Mouse (Mus musculus) frontal cortex, adult (tissue): ENCODE results near the gene Prickle2.
A peak's percentile ranks its signal among the peaks of the same experiment; 100 is the strongest.

Experiments
- ATAC-seq: cut with Nextera tagmentation; 2 replicates; pipeline ENCODE4 v1.9.2; 2017; ENCODE audit warnings: mild to moderate bottlenecking, moderate library complexity, mixed read lengths; ENCODE audit not compliant: low TSS enrichment

Prickle2 gene

GRCm38 (mm10) chr6:92451421-92451820 is 254.5 kb downstream of the Prickle2 start:
- ATAC-seq = no peak

- peak; percentile 39; the same call in 1 of the 2 replicates for ATAC-seq
Measured at GRCm38 (mm10) chr6:92449956-92450355, 256.0 kb downstream of the Prickle2 start.

- no peak; the same call in 1 of the 2 replicates for ATAC-seq
Measured at GRCm38 (mm10) chr6:92446662-92447061, 259.3 kb downstream of the Prickle2 start.

GRCm38 (mm10) chr6:92441205-92441604 is 264.8 kb downstream of the Prickle2 start:
- ATAC-seq = peak; percentile 42; the same call in 1 of the 2 replicates

- no peak for ATAC-seq
Measured at GRCm38 (mm10) chr6:92440251-92440650, 265.7 kb downstream of the Prickle2 start.

- no peak for ATAC-seq
Measured at GRCm38 (mm10) chr6:92432146-92432545, 273.8 kb downstream of the Prickle2 start.

- ATAC-seq = no peak
Measured at GRCm38 (mm10) chr6:92427406-92428171, 278.4 kb downstream of the Prickle2 start.

- no peak for ATAC-seq
Measured at GRCm38 (mm10) chr6:92425901-92426300, 280.1 kb downstream of the Prickle2 start.

GRCm38 (mm10) chr6:92425476-92425875 is 280.5 kb downstream of the Prickle2 start:
- no peak for ATAC-seq

- ATAC-seq = no peak; the same call in 1 of the 2 replicates
Measured at GRCm38 (mm10) chr6:92424991-92425390, 281.0 kb downstream of the Prickle2 start.

GRCm38 (mm10) chr6:92422286-92422685 is 283.7 kb downstream of the Prickle2 start:
- ATAC-seq = peak; percentile 55

GRCm38 (mm10) chr6:92420106-92420505 is 285.8 kb downstream of the Prickle2 start:
- no peak for ATAC-seq

GRCm38 (mm10) chr6:92415405-92415755 is 290.6 kb downstream of the Prickle2 start:
- ATAC-seq = no peak

GRCm38 (mm10) chr6:92414478-92415404 is 291.2 kb downstream of the Prickle2 start:
- peak; percentile 31; the same call in 1 of the 2 replicates for ATAC-seq

- ATAC-seq = no peak
Measured at GRCm38 (mm10) chr6:92413982-92414381, 292.0 kb downstream of the Prickle2 start.

- peak; percentile 62 for ATAC-seq
Measured at GRCm38 (mm10) chr6:92409788-92410187, 296.2 kb downstream of the Prickle2 start.

- ATAC-seq = no peak
Measured at GRCm38 (mm10) chr6:92407259-92407658, 298.7 kb downstream of the Prickle2 start.

- ATAC-seq = peak; percentile 35
Measured at GRCm38 (mm10) chr6:92405571-92405970, 300.4 kb downstream of the Prickle2 start.

GRCm38 (mm10) chr6:92397876-92398275 is 308.1 kb downstream of the Prickle2 start:
- peak; percentile 27 for ATAC-seq

- ATAC-seq = peak; percentile 29
Measured at GRCm38 (mm10) chr6:92395556-92395955, 310.4 kb downstream of the Prickle2 start.

GRCm38 (mm10) chr6:92395143-92395542 is 310.8 kb downstream of the Prickle2 start:
- no peak for ATAC-seq

GRCm38 (mm10) chr6:92394628-92395027 is 311.3 kb downstream of the Prickle2 start:
- ATAC-seq = peak; percentile 74
